Mouse (Mus musculus): ENCODE results near the gene Edc3. TPM values are rescaled to one million over a fixed set of nuclear protein-coding genes. Genes with fewer than 3 reads are reported as not detected.

Edc3 gene
- polyA plus RNA-seq, 1 experiment: 31.4 TPM

DNA sequence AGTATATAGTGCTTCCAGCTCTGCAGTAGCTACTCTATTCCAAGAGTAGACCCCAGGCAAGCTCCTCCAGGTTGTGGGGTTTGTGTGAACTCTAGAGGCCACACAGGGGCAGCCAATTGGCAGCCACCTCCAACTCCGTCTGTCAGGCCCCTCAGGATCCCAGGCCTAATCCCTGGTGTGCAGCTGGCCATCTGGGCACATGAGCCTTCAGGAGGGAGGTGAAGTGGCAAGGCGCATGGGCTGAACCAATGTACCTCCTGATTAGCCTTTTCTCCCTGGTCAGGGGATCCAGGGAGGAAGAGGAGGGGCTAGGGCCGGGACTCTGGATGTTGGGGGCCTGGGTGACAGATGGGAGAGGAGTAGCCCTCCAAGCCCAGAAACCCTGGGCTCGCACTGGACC, 67.4 kb downstream of the Edc3 start:
- Histone ChIP-seq H3K36me3 (ENCODE audit: control insufficient read depth, insufficient read depth, low read length) (no peaks in the 10 kb centered on the region), H3K27me3 (ENCODE audit: control insufficient read depth, insufficient read depth, low read length) (no peaks in the 10 kb centered on the region), H3K4me3 (ENCODE audit: control insufficient read depth, insufficient read depth, low read length) (no peak overlapping the region), H3K4me1 (replicated peaks; ENCODE audit: control insufficient read depth, insufficient read depth, low read length) (peaks cover 28% of the 10 kb centered on the region), H3K27ac (ENCODE audit: control insufficient read depth, insufficient read depth, low read length) (no peak overlapping the region)
- TF ChIP-seq POLR2A (IDR thresholded peaks at IDR 0.05; ENCODE audit: control insufficient read depth, extremely low read depth, insufficient read depth, low read length, poor library complexity) (no peak), CTCF (IDR thresholded peaks at IDR 0.05; ENCODE audit: borderline replicate concordance, control insufficient read depth, extremely low read depth, insufficient read depth, low read length, poor library complexity) (no peak)
- DNase-seq: no peak
- 89% methylated on average over 4 of the region's 4 CpGs for whole genome bisulfite sequencing

DNA sequence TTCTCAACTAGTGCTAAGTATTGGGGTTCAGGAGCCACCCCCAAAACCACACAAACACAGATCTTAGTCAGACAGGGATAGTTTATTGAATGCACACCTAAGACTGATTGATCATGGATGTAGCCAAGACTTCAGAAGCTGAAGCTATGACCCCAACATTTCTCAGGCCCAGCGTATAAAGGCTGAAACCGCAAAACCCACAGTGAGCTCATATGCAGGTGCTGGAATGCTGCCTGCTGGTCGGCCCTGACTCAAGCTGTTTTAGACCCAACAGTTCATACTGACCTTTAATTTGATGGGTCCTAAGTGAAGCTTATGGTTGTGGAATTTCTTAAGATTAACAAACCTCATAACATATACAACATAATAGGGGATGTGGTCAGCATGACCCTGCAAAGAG, 74.3 kb downstream of the Edc3 start:
- H3K4me1 ChIP-seq (replicated peaks; ENCODE audit: control insufficient read depth, insufficient read depth, low read length): no peaks in the 10 kb centered on the region
- no peaks in the 10 kb centered on the region for H3K36me3 ChIP-seq (ENCODE audit: control insufficient read depth, insufficient read depth, low read length)
- TF ChIP-seq POLR2A (IDR thresholded peaks at IDR 0.05; ENCODE audit: control insufficient read depth, extremely low read depth, insufficient read depth, low read length, poor library complexity) (no peak), CTCF (IDR thresholded peaks at IDR 0.05; ENCODE audit: borderline replicate concordance, control insufficient read depth, extremely low read depth, insufficient read depth, low read length, poor library complexity) (no peak)
- 83% methylated on average over 3 of the region's 3 CpGs for WGBS
- no peak for DNase-seq
- H3K27me3 ChIP-seq (ENCODE audit: control insufficient read depth, insufficient read depth, low read length): no peaks in the 10 kb centered on the region
- no peak overlapping the region for H3K4me3 ChIP-seq (ENCODE audit: control insufficient read depth, insufficient read depth, low read length)
- no peak overlapping the region for H3K27ac ChIP-seq (ENCODE audit: control insufficient read depth, insufficient read depth, low read length)

DNA sequence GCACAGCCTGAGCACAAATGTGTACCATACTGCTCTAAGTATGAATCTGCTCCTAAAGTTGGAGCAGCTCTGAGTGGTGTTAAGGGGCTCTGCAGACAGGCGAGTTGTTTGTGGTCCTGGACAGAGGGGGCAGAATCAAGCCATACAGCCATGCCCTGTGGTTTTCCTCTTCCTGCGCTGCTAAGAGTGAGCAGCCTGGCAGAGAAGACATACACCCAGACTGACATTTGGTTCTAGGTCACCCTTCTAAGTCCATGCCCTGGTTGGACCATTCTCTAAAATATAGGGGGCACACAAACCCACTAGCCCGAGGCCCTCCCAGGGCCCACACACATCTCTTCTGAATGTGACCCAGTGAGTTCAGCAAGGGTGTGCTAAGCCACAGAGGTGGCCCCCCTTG, 81.4 kb downstream of the Edc3 start:
- DNase-seq: peak; percentile 38
- H3K36me3 ChIP-seq (ENCODE audit: control insufficient read depth, insufficient read depth, low read length): peaks cover 12% of the 10 kb centered on the region
- 8% methylated on average over 3 of the region's 3 CpGs for WGBS
- H3K4me3 ChIP-seq (ENCODE audit: control insufficient read depth, insufficient read depth, low read length): no peak overlapping the region
- H3K4me1 ChIP-seq (replicated peaks; ENCODE audit: control insufficient read depth, insufficient read depth, low read length): peaks cover 25% of the 10 kb centered on the region
- TF ChIP-seq POLR2A (IDR thresholded peaks at IDR 0.05; ENCODE audit: control insufficient read depth, extremely low read depth, insufficient read depth, low read length, poor library complexity) (no peak), CTCF (IDR thresholded peaks at IDR 0.05; ENCODE audit: borderline replicate concordance, control insufficient read depth, extremely low read depth, insufficient read depth, low read length, poor library complexity) (no peak)
- 0 out of 2 replicates have a peak overlapping the region, but pooled peaks have one; percentile 11 for H3K27ac ChIP-seq (ENCODE audit: control insufficient read depth, insufficient read depth, low read length)
- H3K27me3 ChIP-seq (ENCODE audit: control insufficient read depth, insufficient read depth, low read length): no peaks in the 10 kb centered on the region

DNA sequence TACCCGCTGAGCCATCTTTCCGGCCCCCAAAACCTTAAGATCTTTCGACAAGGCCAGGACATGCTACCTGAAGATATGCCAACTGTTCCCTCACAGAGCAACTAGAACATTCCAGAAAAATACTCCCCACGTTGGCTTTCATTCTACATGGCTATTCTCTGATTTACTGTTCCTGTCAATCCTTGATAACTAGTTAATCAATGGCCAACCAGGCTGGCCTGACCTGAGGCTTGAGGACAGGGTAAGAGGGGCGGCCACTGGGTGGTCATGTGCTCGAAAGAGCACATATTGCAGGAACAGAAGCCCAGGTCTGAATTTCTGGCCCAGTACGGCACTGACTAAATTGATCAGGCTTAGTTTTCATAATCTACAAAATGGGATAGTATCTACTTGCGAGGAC, 89.1 kb downstream of the Edc3 start:
- WGBS: over 99% methylated on average over 8 of the region's 8 CpGs
- Histone ChIP-seq H3K4me3 (ENCODE audit: control insufficient read depth, insufficient read depth, low read length) (no peak overlapping the region), H3K27ac (ENCODE audit: control insufficient read depth, insufficient read depth, low read length) (no peak overlapping the region), H3K27me3 (ENCODE audit: control insufficient read depth, insufficient read depth, low read length) (no peaks in the 10 kb centered on the region), H3K4me1 (replicated peaks; ENCODE audit: control insufficient read depth, insufficient read depth, low read length) (peaks cover 5% of the 10 kb centered on the region; the same call in 1 of the 2 replicates), H3K36me3 (ENCODE audit: control insufficient read depth, insufficient read depth, low read length) (peaks cover 49% of the 10 kb centered on the region)
- TF ChIP-seq POLR2A (IDR thresholded peaks at IDR 0.05; ENCODE audit: control insufficient read depth, extremely low read depth, insufficient read depth, low read length, poor library complexity): no peak
- TF ChIP-seq CTCF (IDR thresholded peaks at IDR 0.05; ENCODE audit: borderline replicate concordance, control insufficient read depth, extremely low read depth, insufficient read depth, low read length, poor library complexity): no peak
- DNase-seq: no peak

DNA sequence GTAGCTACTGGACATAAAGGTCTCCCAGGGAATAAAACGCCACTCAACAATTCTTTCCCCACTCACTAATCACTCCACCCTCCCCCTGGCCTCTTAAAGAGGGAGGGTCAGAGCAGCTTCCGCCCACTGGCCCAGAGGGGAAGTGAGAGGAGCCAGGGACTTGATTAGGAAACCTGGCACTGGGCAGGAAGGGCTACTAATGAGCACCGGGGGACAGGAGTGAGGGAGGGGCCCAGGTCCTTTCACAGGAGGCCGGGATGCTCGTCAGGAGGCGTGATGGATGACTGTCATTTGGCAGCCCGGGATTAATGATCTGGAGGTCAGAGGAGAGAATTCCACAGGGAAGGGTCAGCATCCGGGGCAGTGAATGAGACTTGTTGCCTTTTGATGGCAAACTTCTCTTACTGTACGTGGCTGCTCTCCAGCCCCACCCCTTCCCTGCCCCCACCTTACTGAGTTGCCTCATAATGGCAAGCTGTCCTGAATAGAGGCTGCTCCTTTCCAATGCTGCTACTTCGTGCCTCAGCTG, 90.4 kb downstream of the Edc3 start:
- no peaks in the 10 kb centered on the region for H3K27me3 ChIP-seq (ENCODE audit: control insufficient read depth, insufficient read depth, low read length)
- 96% methylated on average over 10 of the region's 10 CpGs for WGBS
- no peak for TF ChIP-seq CTCF (IDR thresholded peaks at IDR 0.05; ENCODE audit: borderline replicate concordance, control insufficient read depth, extremely low read depth, insufficient read depth, low read length, poor library complexity)
- no peak for TF ChIP-seq POLR2A (IDR thresholded peaks at IDR 0.05; ENCODE audit: control insufficient read depth, extremely low read depth, insufficient read depth, low read length, poor library complexity)
- no peak overlapping the region for H3K4me3 ChIP-seq (ENCODE audit: control insufficient read depth, insufficient read depth, low read length)
- peaks cover 41% of the 10 kb centered on the region for H3K36me3 ChIP-seq (ENCODE audit: control insufficient read depth, insufficient read depth, low read length)
- H3K4me1 ChIP-seq (replicated peaks; ENCODE audit: control insufficient read depth, insufficient read depth, low read length): peaks cover 5% of the 10 kb centered on the region; the same call in 1 of the 2 replicates
- DNase-seq: no peak
- H3K27ac ChIP-seq (ENCODE audit: control insufficient read depth, insufficient read depth, low read length): no peak overlapping the region

DNA sequence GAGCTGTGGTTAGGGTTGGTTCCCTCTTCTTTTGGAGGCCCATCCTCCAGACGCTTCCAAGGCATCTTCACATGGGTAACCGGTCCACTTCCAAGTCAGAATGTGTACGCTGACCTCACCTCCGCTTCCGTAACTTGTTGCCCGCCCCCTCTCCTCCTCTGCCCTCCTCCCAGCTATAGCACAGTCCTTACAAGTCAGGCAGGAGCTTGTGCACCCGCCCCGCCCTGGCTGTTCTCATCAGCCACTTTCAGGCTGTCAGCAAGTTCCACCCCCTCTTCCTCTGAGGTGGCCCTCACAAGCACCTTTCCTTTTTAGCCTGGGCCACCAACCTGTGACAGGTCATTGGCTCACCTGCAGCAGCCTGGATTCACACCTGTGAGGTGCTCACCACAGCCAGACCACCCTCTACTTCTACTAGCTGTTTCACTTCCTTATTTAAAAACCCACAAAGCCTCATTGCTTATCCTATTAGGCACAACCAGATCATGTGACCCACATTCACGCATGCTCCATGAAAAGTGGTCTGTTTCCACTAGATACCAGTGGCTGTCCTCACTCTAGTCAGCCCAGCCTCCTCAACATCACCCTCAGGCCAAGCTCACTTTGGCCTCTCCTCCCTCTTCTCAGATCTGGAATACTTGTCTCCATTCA, 92.1 kb downstream of the Edc3 start:
- Histone ChIP-seq H3K4me3 (ENCODE audit: control insufficient read depth, insufficient read depth, low read length) (no peak overlapping the region), H3K27ac (ENCODE audit: control insufficient read depth, insufficient read depth, low read length) (no peak overlapping the region), H3K4me1 (replicated peaks; ENCODE audit: control insufficient read depth, insufficient read depth, low read length) (peaks cover 5% of the 10 kb centered on the region; the same call in 1 of the 2 replicates), H3K27me3 (ENCODE audit: control insufficient read depth, insufficient read depth, low read length) (no peaks in the 10 kb centered on the region), H3K36me3 (ENCODE audit: control insufficient read depth, insufficient read depth, low read length) (peaks cover 30% of the 10 kb centered on the region)
- DNase-seq: no peak
- no peak for TF ChIP-seq CTCF (IDR thresholded peaks at IDR 0.05; ENCODE audit: borderline replicate concordance, control insufficient read depth, extremely low read depth, insufficient read depth, low read length, poor library complexity)
- WGBS: 59% methylated on average over 9 of the region's 9 CpGs

Other genes with a start within 250 kb of the Edc3 start
- gene Scamp5, start 240.5 kb upstream of the Edc3 start, polyA plus RNA-seq (2012; rRNA removed): 9.3 and 12.1 TPM in 2 replicates
- 0.26 and 0.75 TPM in 2 replicates for gene Rpp25, start 204.5 kb upstream of the Edc3 start, polyA plus RNA-seq (2012; rRNA removed)
- gene Cox5a, start 187.3 kb upstream of the Edc3 start, polyA plus RNA-seq (2012; rRNA removed): 376 and 397 TPM in 2 replicates
- gene Fam219b, start 171.0 kb upstream of the Edc3 start, polyA plus RNA-seq (2012; rRNA removed): 9.8 and 10.4 TPM in 2 replicates
- 39.1 and 54.3 TPM in 2 replicates for gene Mpi, start 155.8 kb upstream of the Edc3 start, polyA plus RNA-seq (2012; rRNA removed)
- 117 and 134 TPM in 2 replicates for gene Scamp2, start 147.6 kb upstream of the Edc3 start, polyA plus RNA-seq (2012; rRNA removed)
- 65.7 and 71.9 TPM in 2 replicates for gene Ulk3, start 119.1 kb upstream of the Edc3 start, polyA plus RNA-seq (2012; rRNA removed)
- gene Cplx3, start 102.3 kb upstream of the Edc3 start, polyA plus RNA-seq (2012; rRNA removed): 0.04 and 0.34 TPM in 2 replicates
- gene Lman1l, start 87.8 kb upstream of the Edc3 start, polyA plus RNA-seq (2012; rRNA removed): 0.20 and 0.26 TPM in 2 replicates
- gene Csk, start 54.9 kb upstream of the Edc3 start, polyA plus RNA-seq (2012; rRNA removed): 245 and 301 TPM in 2 replicates
- 1.1 and 2.5 TPM in 2 replicates for gene Cyp1a2, start 24.8 kb upstream of the Edc3 start, polyA plus RNA-seq (2012; rRNA removed)
- 0.15 and 0.24 TPM in 2 replicates for gene Cyp1a1, start 20.6 kb upstream of the Edc3 start, polyA plus RNA-seq (2012; rRNA removed)
- gene Clk3, start 57.3 kb downstream of the Edc3 start, polyA plus RNA-seq (2012; rRNA removed): 597 and 762 TPM in 2 replicates
- 68.0 and 70.3 TPM in 2 replicates for gene Arid3b, start 128.3 kb downstream of the Edc3 start, polyA plus RNA-seq (2012; rRNA removed)
- 182 and 201 TPM in 2 replicates for gene Ubl7, start 202.4 kb downstream of the Edc3 start, polyA plus RNA-seq (2012; rRNA removed)
- 81.6 and 85.6 TPM in 2 replicates for gene Sema7a, start 231.6 kb downstream of the Edc3 start, polyA plus RNA-seq (2012; rRNA removed)